Mouse (Mus musculus): ENCODE results near the gene Zfp365. TPM values are rescaled to one million over a fixed set of nuclear protein-coding genes. Genes with fewer than 3 reads are reported as not detected.

The Zfp365 gene
- total and polyA plus RNA-seq, 3 experiments: 0.11 TPM; not detected in 2

DNA sequence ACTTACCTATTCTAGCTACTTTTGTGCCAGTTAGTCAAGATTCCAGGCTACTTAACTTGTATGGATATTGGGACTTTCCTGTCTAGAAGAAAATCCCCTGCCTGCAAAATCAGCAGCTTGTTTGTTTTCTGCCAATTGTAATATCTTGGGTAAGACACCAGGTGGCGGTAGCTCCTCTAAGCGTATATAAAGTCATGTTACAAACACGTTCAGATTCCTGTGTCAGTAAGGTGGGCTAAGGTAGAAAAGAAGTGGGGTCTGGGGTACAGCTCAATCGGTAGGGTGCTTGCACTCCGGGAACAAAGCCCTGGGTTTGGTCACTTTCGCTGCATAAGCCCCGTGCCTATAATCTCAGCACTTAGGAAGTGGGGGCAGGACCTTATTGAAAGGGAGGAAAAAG, 50.1 kb downstream of the Zfp365 start:
- Histone ChIP-seq H3K9me3 (replicated peaks) (peaks cover 5% of the 10 kb centered on the region), H3K36me3 (replicated peaks) (no peaks in the 10 kb centered on the region), H3K4me1 (ENCODE audit: insufficient read depth, low read depth, low read length) (no peaks in the 10 kb centered on the region), H3K4me3 (ENCODE audit: low read depth, low read length) (no peak overlapping the region), H3K27me3 (ENCODE audit: insufficient read depth, low read length) (no peaks in the 10 kb centered on the region)
- ATAC-seq (ENCODE audit: extremely low read depth, insufficient number of reproducible peaks, low FRiP score, poor library complexity, severe bottlenecking) (no peak), DNase-seq (ENCODE audit: low spot score) (no peak)
- no peak for TF ChIP-seq CTCF (IDR thresholded peaks at IDR 0.05; ENCODE audit: low read depth, low read length)
- TF ChIP-seq POLR2AphosphoS5 (IDR thresholded peaks at IDR 0.05; ENCODE audit: insufficient replicate concordance, low read depth, low read length): no peak
- no peak for TF ChIP-seq TAL1 (conservative IDR thresholded peaks at IDR 0.05; ENCODE audit: low read depth, low read length)
- TF ChIP-seq GATA1 (IDR thresholded peaks at IDR 0.05; ENCODE audit: borderline replicate concordance, low read length): no peak
- no peak for TF ChIP-seq GATA2 (IDR thresholded peaks at IDR 0.05; ENCODE audit: borderline replicate concordance, low read depth, low read length)

DNA sequence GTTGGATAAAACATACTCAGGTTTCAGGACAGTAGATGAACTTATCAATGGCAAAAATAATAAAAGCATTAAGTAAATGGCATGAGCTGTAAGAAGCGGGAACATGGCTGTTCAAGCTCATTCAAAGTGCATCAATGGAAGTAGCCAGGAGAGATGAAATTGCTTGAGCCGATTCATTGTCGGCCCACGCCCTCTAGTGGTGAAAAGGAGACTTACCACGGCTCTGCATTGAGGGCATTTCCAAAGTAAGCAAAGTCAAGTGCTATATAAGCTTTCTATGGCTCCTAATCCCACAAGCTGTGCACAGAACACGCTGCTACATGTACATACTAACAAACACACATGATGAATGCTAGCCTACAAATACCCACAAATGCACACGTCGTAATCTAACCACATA, 53.6 kb downstream of the Zfp365 start:
- DNase-seq (ENCODE audit: low spot score) (peak; percentile 2), ATAC-seq (ENCODE audit: extremely low read depth, insufficient number of reproducible peaks, low FRiP score, poor library complexity, severe bottlenecking) (peak; percentile 54)
- no peak overlapping the region for H3K4me3 ChIP-seq (ENCODE audit: low read depth, low read length)
- no peaks in the 10 kb centered on the region for H3K27me3 ChIP-seq (ENCODE audit: insufficient read depth, low read length)
- H3K4me1 ChIP-seq (ENCODE audit: insufficient read depth, low read depth, low read length): no peaks in the 10 kb centered on the region
- TF ChIP-seq TAL1 (conservative IDR thresholded peaks at IDR 0.05; ENCODE audit: low read depth, low read length) (no peak), CTCF (IDR thresholded peaks at IDR 0.05; ENCODE audit: low read depth, low read length) (peak; percentile 64), POLR2AphosphoS5 (IDR thresholded peaks at IDR 0.05; ENCODE audit: insufficient replicate concordance, low read depth, low read length) (no peak), GATA2 (IDR thresholded peaks at IDR 0.05; ENCODE audit: borderline replicate concordance, low read depth, low read length) (no peak)
- no peaks in the 10 kb centered on the region for H3K36me3 ChIP-seq (replicated peaks)
- peaks cover 5% of the 10 kb centered on the region; the same call in 1 of the 2 replicates for H3K9me3 ChIP-seq (replicated peaks)

DNA sequence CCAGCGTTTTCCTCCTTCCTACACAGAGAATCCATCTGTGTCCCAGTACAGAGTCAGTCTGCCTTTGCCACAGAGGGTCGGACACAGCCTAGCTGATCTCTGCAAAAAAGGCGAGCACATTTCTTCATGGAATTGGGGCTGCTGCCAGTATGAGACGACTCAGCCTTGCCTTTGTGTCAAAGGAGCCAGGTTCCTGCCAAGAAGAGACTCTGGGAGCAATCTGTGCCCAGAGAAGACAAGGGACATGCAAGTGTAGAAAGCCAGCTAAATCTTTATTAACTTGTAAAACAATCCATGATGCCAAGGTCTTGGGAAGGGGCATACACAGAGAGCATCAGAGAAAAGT, 54.9 kb downstream of the Zfp365 start:
- TF ChIP-seq GATA1 (IDR thresholded peaks at IDR 0.05; ENCODE audit: borderline replicate concordance, low read length): no peak
- no peak for TF ChIP-seq CTCF (IDR thresholded peaks at IDR 0.05; ENCODE audit: low read depth, low read length)
- no peak for TF ChIP-seq TAL1 (conservative IDR thresholded peaks at IDR 0.05; ENCODE audit: low read depth, low read length)
- TF ChIP-seq POLR2AphosphoS5 (IDR thresholded peaks at IDR 0.05; ENCODE audit: insufficient replicate concordance, low read depth, low read length): no peak
- TF ChIP-seq GATA2 (IDR thresholded peaks at IDR 0.05; ENCODE audit: borderline replicate concordance, low read depth, low read length): no peak
- peaks cover 5% of the 10 kb centered on the region for H3K9me3 ChIP-seq (replicated peaks)
- DNase-seq (ENCODE audit: low spot score): no peak
- ATAC-seq (ENCODE audit: extremely low read depth, insufficient number of reproducible peaks, low FRiP score, poor library complexity, severe bottlenecking): no peak
- H3K27me3 ChIP-seq (ENCODE audit: insufficient read depth, low read length): no peaks in the 10 kb centered on the region
- H3K36me3 ChIP-seq (replicated peaks): no peaks in the 10 kb centered on the region
- H3K4me1 ChIP-seq (ENCODE audit: insufficient read depth, low read depth, low read length): no peaks in the 10 kb centered on the region
- H3K4me3 ChIP-seq (ENCODE audit: low read depth, low read length): no peak overlapping the region

DNA sequence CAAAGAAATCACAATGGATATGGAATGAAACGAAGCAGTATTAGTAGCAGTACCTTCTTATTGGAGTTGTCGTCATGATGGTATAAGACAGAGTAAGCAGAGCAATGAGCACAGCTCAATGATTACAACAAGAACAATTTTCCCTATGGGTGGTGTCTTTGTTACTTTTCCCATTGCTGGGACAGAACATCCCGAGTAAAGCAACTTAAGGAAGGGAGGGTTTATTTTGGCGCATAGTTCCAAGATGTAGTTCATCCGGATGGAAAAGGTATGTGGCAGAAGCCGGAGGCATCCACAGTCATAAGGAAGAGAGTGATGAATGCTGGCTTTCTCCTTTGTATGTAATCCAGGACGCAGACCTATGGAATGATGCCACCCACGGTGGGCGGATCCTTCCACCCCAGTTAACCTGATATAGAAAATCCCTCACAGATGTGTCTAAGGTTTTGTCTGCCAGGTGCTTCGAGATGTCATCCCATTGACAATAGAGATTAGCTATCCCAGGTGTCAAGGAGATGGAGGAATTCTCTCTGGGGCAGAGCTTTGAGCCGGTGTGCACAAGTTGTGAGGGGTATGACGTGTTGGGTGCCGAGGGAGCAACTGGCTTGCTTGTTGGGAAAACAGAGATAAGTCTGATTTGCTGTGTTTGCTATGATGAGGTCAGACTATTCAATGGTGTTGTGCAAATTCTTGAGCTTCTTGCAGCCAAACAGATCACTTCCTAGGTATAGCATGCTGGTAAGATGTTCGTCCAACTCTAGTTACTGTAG, 55.5 kb downstream of the Zfp365 start:
- DNase-seq (ENCODE audit: low spot score) (no peak), ATAC-seq (ENCODE audit: extremely low read depth, insufficient number of reproducible peaks, low FRiP score, poor library complexity, severe bottlenecking) (no peak)
- Histone ChIP-seq H3K9me3 (replicated peaks) (peaks cover 5% of the 10 kb centered on the region), H3K36me3 (replicated peaks) (no peaks in the 10 kb centered on the region), H3K4me3 (ENCODE audit: low read depth, low read length) (no peak overlapping the region), H3K27me3 (ENCODE audit: insufficient read depth, low read length) (no peaks in the 10 kb centered on the region), H3K4me1 (ENCODE audit: insufficient read depth, low read depth, low read length) (no peaks in the 10 kb centered on the region)
- TF ChIP-seq GATA2 (IDR thresholded peaks at IDR 0.05; ENCODE audit: borderline replicate concordance, low read depth, low read length): no peak
- TF ChIP-seq CTCF (IDR thresholded peaks at IDR 0.05; ENCODE audit: low read depth, low read length): no peak
- TF ChIP-seq GATA1 (IDR thresholded peaks at IDR 0.05; ENCODE audit: borderline replicate concordance, low read length): no peak
- no peak for TF ChIP-seq POLR2AphosphoS5 (IDR thresholded peaks at IDR 0.05; ENCODE audit: insufficient replicate concordance, low read depth, low read length)
- no peak for TF ChIP-seq TAL1 (conservative IDR thresholded peaks at IDR 0.05; ENCODE audit: low read depth, low read length)

DNA sequence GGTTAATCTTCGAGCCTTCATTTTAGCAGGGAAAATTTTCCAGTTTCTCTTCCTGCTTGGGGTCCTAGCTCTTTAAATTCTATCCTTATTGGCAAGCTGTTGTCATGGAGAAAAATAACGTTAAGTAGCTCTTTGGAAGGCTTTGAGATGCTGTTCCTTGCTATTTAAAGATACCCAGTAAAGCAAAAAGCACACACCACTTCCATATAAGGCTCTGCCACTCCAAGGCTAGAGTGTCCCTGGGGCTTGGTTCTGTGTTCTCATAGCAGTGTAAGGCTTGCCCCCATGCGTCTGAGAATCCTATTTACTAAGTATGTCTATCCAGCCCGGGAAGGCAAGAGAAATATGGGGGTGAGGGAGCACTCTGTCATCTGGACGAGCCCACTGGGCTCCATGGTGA, 56.7 kb downstream of the Zfp365 start:
- no peak for DNase-seq (ENCODE audit: low spot score)
- Histone ChIP-seq H3K36me3 (replicated peaks) (no peaks in the 10 kb centered on the region), H3K9me3 (replicated peaks) (peaks cover 8% of the 10 kb centered on the region), H3K4me3 (ENCODE audit: low read depth, low read length) (no peak overlapping the region), H3K27me3 (ENCODE audit: insufficient read depth, low read length) (no peaks in the 10 kb centered on the region), H3K4me1 (ENCODE audit: insufficient read depth, low read depth, low read length) (no peaks in the 10 kb centered on the region)
- no peak for ATAC-seq (ENCODE audit: extremely low read depth, insufficient number of reproducible peaks, low FRiP score, poor library complexity, severe bottlenecking)
- TF ChIP-seq GATA1 (IDR thresholded peaks at IDR 0.05; ENCODE audit: borderline replicate concordance, low read length): no peak
- no peak for TF ChIP-seq TAL1 (conservative IDR thresholded peaks at IDR 0.05; ENCODE audit: low read depth, low read length)

DNA sequence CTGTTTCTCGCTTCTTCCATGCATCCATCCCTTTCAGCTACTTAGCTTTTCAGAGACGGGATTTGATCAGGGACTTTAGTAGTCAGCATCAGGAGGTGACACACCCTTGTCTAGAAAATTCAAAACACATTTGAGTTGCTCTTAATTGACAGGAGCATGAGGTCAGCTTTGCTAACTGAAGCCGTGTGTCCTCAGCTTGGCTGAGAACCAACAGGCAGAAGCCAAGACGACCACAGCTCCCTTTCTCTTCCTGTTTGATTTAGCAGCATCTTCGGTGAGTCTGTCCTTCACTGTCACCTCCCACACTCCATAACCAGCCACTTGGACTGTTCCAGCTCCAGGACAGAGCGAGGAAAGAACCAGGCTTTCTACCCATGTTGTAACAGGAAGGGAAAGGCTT, 60.1 kb downstream of the Zfp365 start:
- TF ChIP-seq TAL1 (conservative IDR thresholded peaks at IDR 0.05; ENCODE audit: low read depth, low read length) (no peak), POLR2AphosphoS5 (IDR thresholded peaks at IDR 0.05; ENCODE audit: insufficient replicate concordance, low read depth, low read length) (no peak), GATA1 (IDR thresholded peaks at IDR 0.05; ENCODE audit: borderline replicate concordance, low read length) (no peak), CTCF (IDR thresholded peaks at IDR 0.05; ENCODE audit: low read depth, low read length) (no peak), GATA2 (IDR thresholded peaks at IDR 0.05; ENCODE audit: borderline replicate concordance, low read depth, low read length) (no peak)
- no peak for ATAC-seq (ENCODE audit: extremely low read depth, insufficient number of reproducible peaks, low FRiP score, poor library complexity, severe bottlenecking)

More for the DNA sequence above, 60.1 kb downstream of the Zfp365 start:
- Histone ChIP-seq H3K4me3 (ENCODE audit: low read depth, low read length) (no peak overlapping the region), H3K27me3 (ENCODE audit: insufficient read depth, low read length) (no peaks in the 10 kb centered on the region), H3K36me3 (replicated peaks) (no peaks in the 10 kb centered on the region), H3K9me3 (replicated peaks) (peaks cover 14% of the 10 kb centered on the region), H3K4me1 (ENCODE audit: insufficient read depth, low read depth, low read length) (no peaks in the 10 kb centered on the region)
- no peak for DNase-seq (ENCODE audit: low spot score)
